Mouse (Mus musculus): ENCODE results near the gene Wipf2. TPM values are rescaled to one million over a fixed set of nuclear protein-coding genes. Genes with fewer than 3 reads are reported as not detected.

The Wipf2 gene
- polyA plus RNA-seq, 1 experiment from 2014 or later: 5.4 TPM

- 29% methylated on average over 7 of the region's 7 CpGs for WGBS
- H3K27me3 ChIP-seq (ENCODE audit: insufficient read depth, low read length): 0 out of 2 replicates have a peak, but pooled peaks cover 3% of the 10 kb centered on the region
- H3K27ac ChIP-seq (ENCODE audit: low read length): no peak overlapping the region
- no peaks in the 10 kb centered on the region for H3K9me3 ChIP-seq (ENCODE audit: low read length)
- H3K4me1 ChIP-seq (ENCODE audit: insufficient read depth, low read length): peaks cover 33% of the 10 kb centered on the region
- H3K9ac ChIP-seq (replicated peaks; ENCODE audit: low read length): no peak overlapping the region
- peaks cover 30% of the 10 kb centered on the region for H3K36me3 ChIP-seq (ENCODE audit: insufficient read depth, low read length)
- no peak for ATAC-seq (ENCODE audit: low FRiP score, low TSS enrichment)
- H3K4me2 ChIP-seq (replicated peaks; ENCODE audit: low read depth, low read length): peak overlapping the region; percentile 100
- peak overlapping the region; percentile 68 for H3K4me3 ChIP-seq (ENCODE audit: low read length)
Observed at GRCm38 (mm10) chr11:98836128-98836527, 27.3 kb upstream of the Wipf2 start.

GRCm38 (mm10) chr11:98836651-98837141, 26.7 kb upstream of the Wipf2 start, which contains the start of gene Rapgefl1:
Rapgefl1 (plus strand) TSS chr11:98836785.
- peak within 1 kb of the TSS; percentile 100 for H3K4me2 ChIP-seq (replicated peaks; ENCODE audit: low read depth, low read length)
- H3K4me3 ChIP-seq (ENCODE audit: low read length): peak within 1 kb of the TSS; percentile 68
- peaks cover 27% of the 10 kb centered on the region for H3K36me3 ChIP-seq (ENCODE audit: insufficient read depth, low read length)
- no peaks in the 10 kb centered on the region for H3K9me3 ChIP-seq (ENCODE audit: low read length)
- under 1% methylated on average over 46 of the region's 48 CpGs for WGBS
- ATAC-seq (ENCODE audit: low FRiP score, low TSS enrichment): peak; percentile 89
- H3K4me1 ChIP-seq (ENCODE audit: insufficient read depth, low read length): peaks cover 33% of the 10 kb centered on the region
- 0 out of 2 replicates have a peak, but pooled peaks cover 3% of the 10 kb centered on the region for H3K27me3 ChIP-seq (ENCODE audit: insufficient read depth, low read length)
- no peak within 1 kb of the TSS for H3K27ac ChIP-seq (ENCODE audit: low read length)
- peak within 1 kb of the TSS; percentile 79 for H3K9ac ChIP-seq (replicated peaks; ENCODE audit: low read length)

- Histone ChIP-seq H3K27ac (ENCODE audit: low read length) (no peak overlapping the region), H3K36me3 (ENCODE audit: insufficient read depth, low read length) (peaks cover 21% of the 10 kb centered on the region)
- WGBS: under 1% methylated on average over 29 of the region's 29 CpGs
Observed at GRCm38 (mm10) chr11:98837231-98837704, 26.2 kb upstream of the Wipf2 start.

GRCm38 (mm10) chr11:98837917-98838316, 25.5 kb upstream of the Wipf2 start:
- 0 out of 2 replicates have a peak, but pooled peaks cover 3% of the 10 kb centered on the region for H3K27me3 ChIP-seq (ENCODE audit: insufficient read depth, low read length)
- peak overlapping the region; percentile 100 for H3K4me2 ChIP-seq (replicated peaks; ENCODE audit: low read depth, low read length)
- H3K9me3 ChIP-seq (ENCODE audit: low read length): no peaks in the 10 kb centered on the region
- peak overlapping the region; percentile 68 for H3K4me3 ChIP-seq (ENCODE audit: low read length)
- H3K9ac ChIP-seq (replicated peaks; ENCODE audit: low read length): peak overlapping the region; percentile 79; the same call in 1 of the 2 replicates
- no peak for ATAC-seq (ENCODE audit: low FRiP score, low TSS enrichment)
- H3K4me1 ChIP-seq (ENCODE audit: insufficient read depth, low read length): peaks cover 33% of the 10 kb centered on the region
- peaks cover 14% of the 10 kb centered on the region for H3K36me3 ChIP-seq (ENCODE audit: insufficient read depth, low read length)
- WGBS: 34% methylated on average over 11 of the region's 11 CpGs
- H3K27ac ChIP-seq (ENCODE audit: low read length): no peak overlapping the region

More at GRCm38 (mm10) chr11:98837231-98837704, 26.2 kb upstream of the Wipf2 start:
- ATAC-seq (ENCODE audit: low FRiP score, low TSS enrichment): peak; percentile 47
- H3K4me2 ChIP-seq (replicated peaks; ENCODE audit: low read depth, low read length): peak overlapping the region; percentile 100
- peaks cover 33% of the 10 kb centered on the region for H3K4me1 ChIP-seq (ENCODE audit: insufficient read depth, low read length)
- H3K27me3 ChIP-seq (ENCODE audit: insufficient read depth, low read length): 0 out of 2 replicates have a peak, but pooled peaks cover 3% of the 10 kb centered on the region
- peak overlapping the region; percentile 68 for H3K4me3 ChIP-seq (ENCODE audit: low read length)
- no peaks in the 10 kb centered on the region for H3K9me3 ChIP-seq (ENCODE audit: low read length)
- peak overlapping the region; percentile 79 for H3K9ac ChIP-seq (replicated peaks; ENCODE audit: low read length)

DNA sequence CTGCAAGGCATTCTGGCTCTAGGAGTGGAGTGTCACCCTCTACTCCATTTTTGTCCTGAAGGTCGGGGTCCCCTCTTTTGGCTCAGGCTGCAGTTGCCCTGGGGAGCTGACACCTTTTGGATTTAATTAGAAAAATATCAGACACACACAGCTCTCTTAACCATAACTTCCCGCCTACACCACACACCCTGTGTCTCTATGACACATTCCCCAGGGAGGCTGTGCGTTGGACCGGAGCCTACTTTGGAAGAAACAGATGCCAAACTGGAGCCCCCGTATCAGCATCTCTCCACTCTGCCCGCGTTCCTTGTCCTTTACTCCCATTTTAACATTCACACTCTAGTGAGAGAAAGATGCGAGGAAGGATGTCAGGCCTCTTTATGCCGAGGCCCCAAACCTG, 24.9 kb upstream of the Wipf2 start:
- Histone ChIP-seq H3K4me2 (replicated peaks; ENCODE audit: low read depth, low read length) (no peak overlapping the region), H3K4me1 (ENCODE audit: insufficient read depth, low read length) (peaks cover 33% of the 10 kb centered on the region), H3K27me3 (ENCODE audit: insufficient read depth, low read length) (0 out of 2 replicates have a peak, but pooled peaks cover 3% of the 10 kb centered on the region), H3K4me3 (ENCODE audit: low read length) (no peak overlapping the region), H3K9ac (replicated peaks; ENCODE audit: low read length) (no peak overlapping the region), H3K36me3 (ENCODE audit: insufficient read depth, low read length) (peaks cover 8% of the 10 kb centered on the region), H3K27ac (ENCODE audit: low read length) (no peak overlapping the region), H3K9me3 (ENCODE audit: low read length) (no peaks in the 10 kb centered on the region)
- no peak for ATAC-seq (ENCODE audit: low FRiP score, low TSS enrichment)
- 52% methylated on average over 9 of the region's 9 CpGs for WGBS

- Histone ChIP-seq H3K4me3 (ENCODE audit: low read length) (no peak overlapping the region), H3K9ac (replicated peaks; ENCODE audit: low read length) (no peak overlapping the region), H3K27me3 (ENCODE audit: insufficient read depth, low read length) (0 out of 2 replicates have a peak, but pooled peaks cover 3% of the 10 kb centered on the region), H3K4me1 (ENCODE audit: insufficient read depth, low read length) (peaks cover 33% of the 10 kb centered on the region), H3K4me2 (replicated peaks; ENCODE audit: low read depth, low read length) (0 out of 2 replicates have a peak overlapping the region, but pooled peaks have one; percentile 6), H3K9me3 (ENCODE audit: low read length) (no peaks in the 10 kb centered on the region), H3K36me3 (ENCODE audit: insufficient read depth, low read length) (peaks cover 1% of the 10 kb centered on the region), H3K27ac (ENCODE audit: low read length) (no peak overlapping the region)
- no peak for ATAC-seq (ENCODE audit: low FRiP score, low TSS enrichment)
- 26% methylated on average over 6 of the region's 6 CpGs for WGBS
Observed at GRCm38 (mm10) chr11:98839402-98839801, 24.0 kb upstream of the Wipf2 start.

DNA sequence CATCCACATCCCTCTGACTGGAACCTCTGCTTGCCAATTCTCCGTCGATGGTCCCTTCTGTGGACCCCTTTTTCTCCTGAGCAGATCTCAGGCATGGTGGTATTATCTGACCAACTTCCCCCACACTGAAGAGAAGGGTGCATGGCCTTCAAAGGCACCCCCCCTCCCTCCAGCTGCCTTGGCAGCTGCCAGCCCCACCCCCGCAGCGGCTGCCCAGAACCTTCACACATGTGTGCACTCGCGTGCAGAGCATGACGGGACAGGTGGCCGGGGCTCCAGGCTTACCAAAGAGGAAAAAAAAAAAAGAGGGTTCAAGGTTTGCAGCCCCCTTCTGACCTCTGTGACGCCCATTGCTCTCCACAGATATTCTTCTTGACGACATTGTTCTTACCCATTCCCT, 23.5 kb upstream of the Wipf2 start:
- Histone ChIP-seq H3K9ac (replicated peaks; ENCODE audit: low read length) (no peak overlapping the region), H3K9me3 (ENCODE audit: low read length) (no peaks in the 10 kb centered on the region), H3K4me1 (ENCODE audit: insufficient read depth, low read length) (peaks cover 33% of the 10 kb centered on the region), H3K4me3 (ENCODE audit: low read length) (no peak overlapping the region), H3K4me2 (replicated peaks; ENCODE audit: low read depth, low read length) (0 out of 2 replicates have a peak overlapping the region, but pooled peaks have one; percentile 6), H3K27ac (ENCODE audit: low read length) (no peak overlapping the region), H3K27me3 (ENCODE audit: insufficient read depth, low read length) (0 out of 2 replicates have a peak, but pooled peaks cover 3% of the 10 kb centered on the region), H3K36me3 (ENCODE audit: insufficient read depth, low read length) (no peaks in the 10 kb centered on the region)
- no peak for ATAC-seq (ENCODE audit: low FRiP score, low TSS enrichment)
- 24% methylated on average over 10 of the region's 10 CpGs for WGBS

- H3K9me3 ChIP-seq (ENCODE audit: low read length): no peaks in the 10 kb centered on the region; the same call in 1 of the 2 replicates
- WGBS: 47% methylated on average over 13 of the region's 13 CpGs
- H3K9ac ChIP-seq (replicated peaks; ENCODE audit: low read length): no peak overlapping the region
- no peaks in the 10 kb centered on the region for H3K27me3 ChIP-seq (ENCODE audit: insufficient read depth, low read length)
- no peak for ATAC-seq (ENCODE audit: low FRiP score, low TSS enrichment)
- H3K27ac ChIP-seq (ENCODE audit: low read length): no peak overlapping the region
- peaks cover 13% of the 10 kb centered on the region for H3K4me1 ChIP-seq (ENCODE audit: insufficient read depth, low read length)
- no peak overlapping the region for H3K4me2 ChIP-seq (replicated peaks; ENCODE audit: low read depth, low read length)
- no peak overlapping the region for H3K4me3 ChIP-seq (ENCODE audit: low read length)
- no peaks in the 10 kb centered on the region for H3K36me3 ChIP-seq (ENCODE audit: insufficient read depth, low read length)
Observed at GRCm38 (mm10) chr11:98846016-98846415, 17.4 kb upstream of the Wipf2 start.

- Histone ChIP-seq H3K36me3 (ENCODE audit: insufficient read depth, low read length) (no peaks in the 10 kb centered on the region), H3K9me3 (ENCODE audit: low read length) (no peaks in the 10 kb centered on the region; the same call in 1 of the 2 replicates), H3K4me3 (ENCODE audit: low read length) (no peak overlapping the region), H3K27me3 (ENCODE audit: insufficient read depth, low read length) (no peaks in the 10 kb centered on the region), H3K27ac (ENCODE audit: low read length) (no peak overlapping the region), H3K9ac (replicated peaks; ENCODE audit: low read length) (no peak overlapping the region), H3K4me2 (replicated peaks; ENCODE audit: low read depth, low read length) (no peak overlapping the region), H3K4me1 (ENCODE audit: insufficient read depth, low read length) (peaks cover 13% of the 10 kb centered on the region)
- ATAC-seq (ENCODE audit: low FRiP score, low TSS enrichment): no peak
- 66% methylated on average over 19 of the region's 19 CpGs for WGBS
Observed at GRCm38 (mm10) chr11:98846865-98847604, 16.4 kb upstream of the Wipf2 start.

All from kidney, embryonic 16.5 days (tissue).